Mouse (Mus musculus): ENCODE measurements around the gene Fbxw24.

DNA sequence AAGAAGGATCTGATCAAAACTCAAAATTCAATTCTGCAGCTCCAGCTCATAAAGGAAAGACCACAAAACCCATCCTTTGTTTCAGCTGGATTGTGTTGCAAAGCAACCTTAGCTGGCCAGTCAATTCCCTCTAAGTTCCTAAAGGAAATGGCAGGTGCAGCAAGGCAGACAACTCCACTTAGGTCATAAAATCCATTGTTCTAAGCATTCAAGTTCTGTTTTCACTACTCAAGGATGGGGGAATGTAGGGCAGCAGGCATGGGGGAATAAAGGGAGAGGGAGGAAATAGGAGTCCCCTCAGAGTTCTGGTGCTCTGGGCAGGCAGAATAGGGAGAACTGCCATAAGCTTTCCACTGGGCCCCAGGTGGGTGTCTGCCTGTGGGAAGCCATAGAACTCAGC lies 28.6 kb downstream of the Fbxw24 start:
- TF ChIP-seq CTCF (IDR thresholded peaks at IDR 0.05; ENCODE audit: control insufficient read depth, insufficient read depth, insufficient read length): no peak
- TF ChIP-seq MYOG (IDR thresholded peaks at IDR 0.05; ENCODE audit: control insufficient read depth, extremely low read depth, insufficient read length): no peak
- TF ChIP-seq MYOD1 (IDR thresholded peaks at IDR 0.05; ENCODE audit: control insufficient read depth, insufficient read length, low read depth): no peak
- TF ChIP-seq CEBPB (IDR thresholded peaks at IDR 0.05; ENCODE audit: low read depth): no peak
- no peak for TF ChIP-seq USF1 (IDR thresholded peaks at IDR 0.05; ENCODE audit: low read depth)

Measured in C2C12 (cell line).